Mouse (Mus musculus) limb, embryonic 14.5 days (tissue): ENCODE data around the gene Lce3d. TPM values are rescaled to one million over a fixed set of nuclear protein-coding genes. Genes with fewer than 3 reads are reported as not detected.

ENCODE experiments used
- ATAC-seq: fragments of 200-750 bp; cut with Nextera tagmentation; 2 replicates; pipeline ENCODE4 v1.8.0; 2017; ENCODE audit warnings: low read depth, moderate number of reproducible peaks, moderate TSS enrichment; ENCODE audit not compliant: low FRiP score
- DNase-seq: peaks from one replicate; pipeline ENCODE4 v3.0.0-alpha.2; 2015; ENCODE audit warnings: low spot score
- H3K27ac ChIP-seq: fragments of 300-500 bp; sonication (generic); replicated peaks from 2 replicates; pipeline ENCODE4 v1.5.1; 2014; ENCODE audit warnings: low read depth, mild to moderate bottlenecking, low read length, moderate library complexity, mixed read lengths
- H3K27me3 ChIP-seq: fragments of 300-500 bp; sonication (generic); 2 replicates; pipeline ENCODE4 v1.6.1; 2014; ENCODE audit warnings: low read length, mixed read lengths; ENCODE audit not compliant: control insufficient read depth, insufficient read depth
- H3K36me3 ChIP-seq: fragments of 300-500 bp; sonication (generic); 2 replicates; pipeline ENCODE4 v1.6.1; 2014; ENCODE audit warnings: mild to moderate bottlenecking, low read length, moderate library complexity, mixed read lengths; ENCODE audit not compliant: control insufficient read depth, insufficient read depth
- H3K4me1 ChIP-seq: fragments of 300-500 bp; sonication (generic); 2 replicates; pipeline ENCODE4 v1.6.1; 2014; ENCODE audit warnings: antibody characterized with exemption, low read length, mixed read lengths; ENCODE audit not compliant: control insufficient read depth, insufficient read depth
- H3K4me2 ChIP-seq: fragments of 300-500 bp; sonication (generic); replicated peaks from 2 replicates; pipeline ENCODE4 v1.6.1; 2014; ENCODE audit warnings: low read depth, mild to moderate bottlenecking, low read length, moderate library complexity; ENCODE audit not compliant: severe bottlenecking
- H3K4me3 ChIP-seq: fragments of 300-500 bp; sonication (generic); replicated peaks from 2 replicates; pipeline ENCODE4 v1.5.1; 2014; ENCODE audit warnings: low read length
- H3K9ac ChIP-seq: fragments of 300-500 bp; sonication (generic); 2 replicates; pipeline ENCODE4 v1.6.1; 2014; ENCODE audit warnings: mild to moderate bottlenecking, low read depth, low read length, moderate library complexity; ENCODE audit not compliant: severe bottlenecking
- H3K9me3 ChIP-seq: fragments of 300-500 bp; sonication (generic); 2 replicates; pipeline ENCODE4 v1.6.1; 2016; ENCODE audit warnings: low read length; ENCODE audit not compliant: control insufficient read depth
- POLR2A ChIP-seq: fragments of 200-500 bp; IDR thresholded peaks from 2 replicates; pipeline ENCODE4 v1.8.0; 2012; ENCODE audit warnings: inconsistent platforms, mild to moderate bottlenecking, moderate library complexity, borderline replicate concordance; ENCODE audit not compliant: insufficient read depth, insufficient read length; ENCODE audit errors: extremely low read depth
- WGBS: fragments of 180-500 bp; shearing (Covaris S2); extraction: QIAGEN DNeasy Blood & Tissue Kit; methylation state at CpG from one replicate; pipeline ENCODE4 v1.1.7; 2014; 5-methylcytosine and 5-hydroxymethylcytosine counted together
- polyA plus RNA-seq, 2 experiments: library from polyadenylated mRNA; depleted of rRNA in 1 of 2; stranded (reverse) in 1 of 2; unstranded in 1 of 2; fragments of >200 nt; fragmentation: Nextera tagmentation in 1 of 2; extraction: Ambion mirVana in 1 of 2; gene quantifications; 2 replicates each; pipeline versions ENCODE4 v1.2.1 to v1.2.3; 2012 to 2014

Gene Lce3d
- polyA plus RNA-seq, 2 experiments, result not detected

- Histone ChIP-seq H3K4me1 (no peaks in the 10 kb centered on the region), H3K4me2 (no peak within 1 kb of the TSS), H3K9me3 (no peaks in the 10 kb centered on the region), H3K27ac (no peak within 1 kb of the TSS), H3K4me3 (no peak within 1 kb of the TSS), H3K9ac (no peak within 1 kb of the TSS), H3K27me3 (no peaks in the 10 kb centered on the region), H3K36me3 (no peaks in the 10 kb centered on the region)
- DNase-seq, result no peak
- 92% methylated on average over 2 of the region's 2 CpGs for WGBS
- TF ChIP-seq POLR2A, result no peak
- ATAC-seq, result no peak
These were observed 9.6 kb downstream of the Lce3d start, which contains the start of gene Lce3e for GRCm38 (mm10) chr3:92966761-92967160. Gene Lce3e, plus strand, starts transcription at chr3:92967061.

DNA sequence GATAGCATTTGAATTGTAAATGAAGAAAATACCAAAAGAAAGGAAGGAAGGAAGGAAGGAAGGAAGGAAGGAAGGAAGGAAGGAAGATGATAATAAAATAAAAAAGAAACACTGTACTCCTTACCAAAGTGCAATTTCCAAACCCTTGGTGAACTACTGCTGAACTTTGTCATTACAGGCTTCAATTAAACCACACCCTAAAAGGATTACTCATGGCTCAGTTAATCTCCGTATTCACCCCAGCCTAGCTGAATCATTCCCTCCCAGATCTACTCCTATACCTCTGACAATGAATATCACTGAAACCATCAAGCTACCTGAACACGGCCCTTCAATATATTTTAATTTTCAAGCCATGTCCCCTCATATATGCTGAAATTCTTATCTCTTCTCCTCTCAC is 21.3 kb downstream of the Lce3d start:
- Histone ChIP-seq H3K27me3 (no peaks in the 10 kb centered on the region), H3K9ac (no peak overlapping the region), H3K4me2 (no peak overlapping the region), H3K9me3 (no peaks in the 10 kb centered on the region), H3K36me3 (no peaks in the 10 kb centered on the region), H3K27ac (no peak overlapping the region), H3K4me3 (no peak overlapping the region), H3K4me1 (no peaks in the 10 kb centered on the region)
- no peak for TF ChIP-seq POLR2A
- 68% methylated on average over 2 of the region's 2 CpGs for whole genome bisulfite sequencing
- ATAC-seq (no peak), DNase-seq (no peak)

- no peak for ATAC-seq
These were observed 34.7 kb downstream of the Lce3d start, which contains the start of gene Lce3f for GRCm38 (mm10) chr3:92991926-92992325. Gene Lce3f, plus strand, starts transcription at chr3:92992226.

DNA sequence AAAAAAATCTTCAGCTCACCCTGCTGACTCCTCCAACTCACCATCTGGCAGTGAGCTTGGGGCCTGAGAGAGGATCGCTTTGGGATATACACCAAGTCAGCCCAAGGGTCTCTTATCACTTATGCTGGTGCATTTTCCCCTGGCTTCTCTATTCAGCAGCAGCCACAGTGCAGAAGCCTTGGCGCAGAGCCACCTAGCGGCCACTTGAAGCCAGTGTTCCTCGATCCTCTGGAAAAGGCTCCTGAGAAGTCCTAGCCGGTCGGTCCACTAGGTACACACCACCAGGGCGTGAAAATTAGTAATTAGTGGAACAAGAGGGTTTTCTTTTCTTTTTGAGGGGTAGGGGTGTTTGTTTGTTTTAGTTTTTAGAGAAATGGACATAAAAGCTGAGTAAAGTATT is 41.5 kb downstream of the Lce3d start:
- Histone ChIP-seq H3K27ac (no peak overlapping the region), H3K27me3 (no peaks in the 10 kb centered on the region), H3K4me3 (no peak overlapping the region), H3K4me1 (no peaks in the 10 kb centered on the region), H3K9me3 (no peaks in the 10 kb centered on the region), H3K36me3 (no peaks in the 10 kb centered on the region), H3K4me2 (no peak overlapping the region), H3K9ac (no peak overlapping the region)
- 5% methylated on average over 7 of the region's 7 CpGs for WGBS
- ATAC-seq, result peak; percentile 70
- no peak for TF ChIP-seq POLR2A
- DNase-seq, result peak; percentile 82

More at GRCm38 (mm10) chr3:92991926-92992325, 34.7 kb downstream of the Lce3d start, which contains the start of gene Lce3f:
- Histone ChIP-seq H3K4me2 (no peak within 1 kb of the TSS), H3K36me3 (no peaks in the 10 kb centered on the region), H3K4me3 (no peak within 1 kb of the TSS), H3K27ac (no peak within 1 kb of the TSS), H3K27me3 (no peaks in the 10 kb centered on the region), H3K9ac (no peak within 1 kb of the TSS), H3K4me1 (no peaks in the 10 kb centered on the region), H3K9me3 (no peaks in the 10 kb centered on the region)
- TF ChIP-seq POLR2A, result no peak
- DNase-seq, result no peak

DNA sequence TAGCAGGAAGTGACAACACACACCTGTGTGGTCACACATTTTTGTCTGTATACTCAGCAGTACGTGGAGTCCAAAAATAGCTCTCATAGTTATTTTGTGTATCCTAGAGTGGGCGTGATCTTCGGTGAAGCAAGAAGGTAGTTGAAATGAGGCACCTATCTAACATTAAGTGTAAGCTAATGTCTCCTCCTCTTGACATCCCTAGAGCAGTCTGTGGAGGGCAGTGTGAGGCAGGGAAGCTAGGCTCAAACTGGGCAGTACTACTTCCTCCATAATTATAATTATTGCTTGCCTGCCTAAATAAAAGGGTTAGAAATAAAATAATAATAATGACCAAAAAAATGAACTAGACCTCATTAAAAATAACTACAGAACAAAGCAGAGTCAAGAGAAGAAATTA is 43.4 kb downstream of the Lce3d start:
- WGBS, result 75% methylated on average over 3 of the region's 3 CpGs
- Histone ChIP-seq H3K4me3 (no peak overlapping the region), H3K27ac (no peak overlapping the region), H3K4me1 (no peaks in the 10 kb centered on the region), H3K9ac (no peak overlapping the region), H3K4me2 (no peak overlapping the region), H3K27me3 (no peaks in the 10 kb centered on the region), H3K9me3 (no peaks in the 10 kb centered on the region), H3K36me3 (no peaks in the 10 kb centered on the region)
- DNase-seq, result no peak
- no peak for ATAC-seq
- TF ChIP-seq POLR2A, result no peak

DNA sequence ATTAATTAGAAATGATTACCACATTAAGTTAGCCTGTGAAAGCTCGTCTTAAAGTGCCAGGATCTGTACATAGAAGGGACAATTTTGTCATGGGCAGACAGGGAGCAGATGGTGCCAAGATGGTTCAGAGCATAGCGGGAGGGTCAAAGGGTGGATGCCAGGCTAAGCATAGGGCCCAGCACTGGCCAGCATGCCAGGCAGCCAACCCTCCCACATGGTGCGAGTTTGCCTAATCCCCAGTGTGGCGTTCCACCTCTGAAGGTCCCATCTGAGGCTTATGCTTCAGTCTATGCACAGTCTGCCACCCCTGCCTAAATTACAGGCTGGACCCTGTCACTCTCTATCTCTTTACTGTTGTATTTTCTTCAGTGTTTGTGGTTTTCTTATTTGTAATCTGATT is 45.7 kb downstream of the Lce3d start:
- no peak overlapping the region for H3K9ac ChIP-seq
- DNase-seq, result no peak
- H3K27me3 ChIP-seq, result no peaks in the 10 kb centered on the region
- H3K36me3 ChIP-seq, result no peaks in the 10 kb centered on the region
- H3K4me2 ChIP-seq, result no peak overlapping the region
- no peaks in the 10 kb centered on the region for H3K9me3 ChIP-seq
- no peak for TF ChIP-seq POLR2A
- H3K27ac ChIP-seq, result no peak overlapping the region
- WGBS, result 73% methylated on average over 4 of the region's 4 CpGs
- no peaks in the 10 kb centered on the region for H3K4me1 ChIP-seq
- no peak for ATAC-seq
- H3K4me3 ChIP-seq, result no peak overlapping the region

Other genes starting within 250 kb of the Lce3d start
- not detected in 2 replicates for gene Lce1e, start 248.3 kb upstream of the Lce3d start, polyA plus RNA-seq (2012; rRNA removed)
- gene Lce1e, start 248.3 kb upstream of the Lce3d start, polyA plus RNA-seq (2014; fragmentation: Nextera tagmentation; extraction: Ambion mirVana), result not detected in 2 replicates
- gene Lce1f, start 237.0 kb upstream of the Lce3d start, polyA plus RNA-seq (2012; rRNA removed), result not detected in 2 replicates
- not detected in 2 replicates for gene Lce1f, start 237.0 kb upstream of the Lce3d start, polyA plus RNA-seq (2014; fragmentation: Nextera tagmentation; extraction: Ambion mirVana)
- not detected in 2 replicates for gene Gm38119, start 218.3 kb upstream of the Lce3d start, polyA plus RNA-seq (2012; rRNA removed)
- not detected in 2 replicates for gene Gm38119, start 218.3 kb upstream of the Lce3d start, polyA plus RNA-seq (2014; fragmentation: Nextera tagmentation; extraction: Ambion mirVana)
- not detected in 2 replicates for gene Lce1g, start 205.1 kb upstream of the Lce3d start, polyA plus RNA-seq (2012; rRNA removed)
- gene Lce1g, start 205.1 kb upstream of the Lce3d start, polyA plus RNA-seq (2014; fragmentation: Nextera tagmentation; extraction: Ambion mirVana), result not detected in 2 replicates
- gene Lce1h, start 192.3 kb upstream of the Lce3d start, polyA plus RNA-seq (2012; rRNA removed), result not detected in 2 replicates
- gene Lce1h, start 192.3 kb upstream of the Lce3d start, polyA plus RNA-seq (2014; fragmentation: Nextera tagmentation; extraction: Ambion mirVana), result not detected in 2 replicates
- gene Lce1i, start 178.5 kb upstream of the Lce3d start, polyA plus RNA-seq (2012; rRNA removed), result not detected in 2 replicates
- gene Lce1i, start 178.5 kb upstream of the Lce3d start, polyA plus RNA-seq (2014; fragmentation: Nextera tagmentation; extraction: Ambion mirVana), result not detected in 2 replicates
- not detected in 2 replicates for gene Lce1j, start 166.9 kb upstream of the Lce3d start, polyA plus RNA-seq (2012; rRNA removed)
- not detected in 2 replicates for gene Lce1j, start 166.9 kb upstream of the Lce3d start, polyA plus RNA-seq (2014; fragmentation: Nextera tagmentation; extraction: Ambion mirVana)
- gene Lce1k, start 149.5 kb upstream of the Lce3d start, polyA plus RNA-seq (2012; rRNA removed), result not detected in 2 replicates
- not detected in 2 replicates for gene Lce1k, start 149.5 kb upstream of the Lce3d start, polyA plus RNA-seq (2014; fragmentation: Nextera tagmentation; extraction: Ambion mirVana)
- 0.03 TPM in 1 of 2 replicates, not detected in the other for gene Kprp, start 130.1 kb upstream of the Lce3d start, polyA plus RNA-seq (2012; rRNA removed)
- gene Kprp, start 130.1 kb upstream of the Lce3d start, polyA plus RNA-seq (2014; fragmentation: Nextera tagmentation; extraction: Ambion mirVana), result not detected in 2 replicates
- gene Lce1l, start 106.1 kb upstream of the Lce3d start, polyA plus RNA-seq (2012; rRNA removed), result not detected in 2 replicates
- not detected in 2 replicates for gene Lce1l, start 106.1 kb upstream of the Lce3d start, polyA plus RNA-seq (2014; fragmentation: Nextera tagmentation; extraction: Ambion mirVana)
- 0.05 and 0.06 TPM in 2 replicates for gene 2310050C09Rik, start 87.2 kb upstream of the Lce3d start, polyA plus RNA-seq (2012; rRNA removed)
- not detected in 2 replicates for gene 2310050C09Rik, start 87.2 kb upstream of the Lce3d start, polyA plus RNA-seq (2014; fragmentation: Nextera tagmentation; extraction: Ambion mirVana)
- gene Lce3a, start 31.2 kb upstream of the Lce3d start, polyA plus RNA-seq (2012; rRNA removed), result not detected in 2 replicates
- not detected in 2 replicates for gene Lce3a, start 31.2 kb upstream of the Lce3d start, polyA plus RNA-seq (2014; fragmentation: Nextera tagmentation; extraction: Ambion mirVana)
- not detected in 2 replicates for gene Lce3b, start 24.4 kb upstream of the Lce3d start, polyA plus RNA-seq (2012; rRNA removed)
- not detected in 2 replicates for gene Lce3b, start 24.4 kb upstream of the Lce3d start, polyA plus RNA-seq (2014; fragmentation: Nextera tagmentation; extraction: Ambion mirVana)
- 0.20 TPM in 1 of 2 replicates, not detected in the other for gene Lce3c, start 12.9 kb upstream of the Lce3d start, polyA plus RNA-seq (2012; rRNA removed)
- gene Lce3c, start 12.9 kb upstream of the Lce3d start, polyA plus RNA-seq (2014; fragmentation: Nextera tagmentation; extraction: Ambion mirVana), result not detected in 2 replicates
- gene Lce3e, start 9.7 kb downstream of the Lce3d start, polyA plus RNA-seq (2012; rRNA removed), result not detected in 2 replicates
- not detected in 2 replicates for gene Lce3e, start 9.7 kb downstream of the Lce3d start, polyA plus RNA-seq (2014; fragmentation: Nextera tagmentation; extraction: Ambion mirVana)
- not detected in 2 replicates for gene Lce3f, start 34.8 kb downstream of the Lce3d start, polyA plus RNA-seq (2012; rRNA removed)
- 1.6 TPM in 1 of 2 replicates, not detected in the other for gene Lce3f, start 34.8 kb downstream of the Lce3d start, polyA plus RNA-seq (2014; fragmentation: Nextera tagmentation; extraction: Ambion mirVana)
- 1.4 and 1.5 TPM in 2 replicates for gene Crct1, start 58.3 kb downstream of the Lce3d start, polyA plus RNA-seq (2012; rRNA removed)
- gene Crct1, start 58.3 kb downstream of the Lce3d start, polyA plus RNA-seq (2014; fragmentation: Nextera tagmentation; extraction: Ambion mirVana), result 1.3 and 2.7 TPM in 2 replicates
- 0.08 TPM in 1 of 2 replicates, not detected in the other for gene Lce1m, start 61.7 kb downstream of the Lce3d start, polyA plus RNA-seq (2012; rRNA removed)
- not detected in 2 replicates for gene Lce1m, start 61.7 kb downstream of the Lce3d start, polyA plus RNA-seq (2014; fragmentation: Nextera tagmentation; extraction: Ambion mirVana)
- not detected in 2 replicates for gene Gm4858, start 111.4 kb downstream of the Lce3d start, polyA plus RNA-seq (2012; rRNA removed)
- not detected in 2 replicates for gene Gm4858, start 111.4 kb downstream of the Lce3d start, polyA plus RNA-seq (2014; fragmentation: Nextera tagmentation; extraction: Ambion mirVana)
- gene Crnn, start 187.4 kb downstream of the Lce3d start, polyA plus RNA-seq (2012; rRNA removed), result 0.14 and 0.55 TPM in 2 replicates
- 0.19 and 0.51 TPM in 2 replicates for gene Crnn, start 187.4 kb downstream of the Lce3d start, polyA plus RNA-seq (2014; fragmentation: Nextera tagmentation; extraction: Ambion mirVana)
- 0.01 TPM in 1 of 2 replicates, not detected in the other for gene Flg2, start 239.9 kb downstream of the Lce3d start, polyA plus RNA-seq (2012; rRNA removed)
- gene Flg2, start 239.9 kb downstream of the Lce3d start, polyA plus RNA-seq (2014; fragmentation: Nextera tagmentation; extraction: Ambion mirVana), result 0.01 and 0.03 TPM in 2 replicates